Mouse (Mus musculus): Measurements from ENCODE around the gene Bag6. TPM values are rescaled to one million over a fixed set of nuclear protein-coding genes. Genes with fewer than 3 reads are reported as not detected.

Gene Bag6
- total RNA-seq (2014; rRNA removed) (330 and 339 TPM in 2 replicates), polyA plus RNA-seq (2015; fragmentation: Nextera tagmentation; extraction: Ambion mirVana) (62.3 and 68.9 TPM in 2 replicates)

- H3K4me1 ChIP-seq (ENCODE audit: insufficient read depth, low read length) = no peaks in the 10 kb centered on the region
- H3K27me3 ChIP-seq (ENCODE audit: insufficient read depth, low read length) = no peaks in the 10 kb centered on the region
- peak within 1 kb of the TSS; percentile 64 for H3K9ac ChIP-seq (replicated peaks; ENCODE audit: low read length, poor library complexity, severe bottlenecking)
- H3K27ac ChIP-seq (ENCODE audit: low read depth, low read length) = peak within 1 kb of the TSS; percentile 96
- H3K36me3 ChIP-seq (ENCODE audit: insufficient read depth, low read length) = peaks cover 21% of the 10 kb centered on the region
- DNase-seq (ENCODE audit: low spot score) = peak; percentile 96
- peak within 1 kb of the TSS; percentile 79 for H3K4me2 ChIP-seq (ENCODE audit: low read depth, low read length, poor library complexity, severe bottlenecking)
- peak within 1 kb of the TSS; percentile 63 for H3K4me3 ChIP-seq (ENCODE audit: low read depth, low read length)
- ATAC-seq (ENCODE audit: low FRiP score) = peak; percentile 94
- 1% methylated on average over 66 of the region's 66 CpGs for WGBS
- peak; percentile 17 for TF ChIP-seq CTCF (IDR thresholded peaks at IDR 0.05)
- H3K9me3 ChIP-seq (ENCODE audit: low read length) = no peaks in the 10 kb centered on the region
Observed at GRCm38 (mm10) chr17:35134801-35135590, at the start of gene Bag6. TSS of gene Bag6 (plus strand) at chr17:35135178.

- no peak for TF ChIP-seq CTCF (IDR thresholded peaks at IDR 0.05)
- DNase-seq (ENCODE audit: low spot score) (no peak), ATAC-seq (ENCODE audit: low FRiP score) (no peak)
- Histone ChIP-seq H3K4me1 (ENCODE audit: insufficient read depth, low read length) (0 out of 2 replicates have a peak, but pooled peaks cover 4% of the 10 kb centered on the region), H3K9ac (replicated peaks; ENCODE audit: low read length, poor library complexity, severe bottlenecking) (no peak within 1 kb of the TSS), H3K36me3 (ENCODE audit: insufficient read depth, low read length) (no peaks in the 10 kb centered on the region), H3K27ac (ENCODE audit: low read depth, low read length) (no peak within 1 kb of the TSS), H3K9me3 (ENCODE audit: low read length) (no peaks in the 10 kb centered on the region), H3K4me2 (ENCODE audit: low read depth, low read length, poor library complexity, severe bottlenecking) (no peak within 1 kb of the TSS), H3K4me3 (ENCODE audit: low read depth, low read length) (no peak within 1 kb of the TSS), H3K27me3 (ENCODE audit: insufficient read depth, low read length) (no peaks in the 10 kb centered on the region)
- 84% methylated on average over 7 of the region's 7 CpGs for WGBS
Observed at GRCm38 (mm10) chr17:35085208-35085865, 49.6 kb upstream of the Bag6 start, which contains the start of gene Ly6g6f. TSS of gene Ly6g6f (minus strand) at chr17:35085610.

GRCm38 (mm10) chr17:35088151-35088550, 46.8 kb upstream of the Bag6 start:
- H3K4me3 ChIP-seq (ENCODE audit: low read depth, low read length) = no peak overlapping the region
- H3K4me1 ChIP-seq (ENCODE audit: insufficient read depth, low read length) = 0 out of 2 replicates have a peak, but pooled peaks cover 4% of the 10 kb centered on the region
- H3K9me3 ChIP-seq (ENCODE audit: low read length) = no peaks in the 10 kb centered on the region
- H3K27me3 ChIP-seq (ENCODE audit: insufficient read depth, low read length) = no peaks in the 10 kb centered on the region
- no peak overlapping the region for H3K4me2 ChIP-seq (ENCODE audit: low read depth, low read length, poor library complexity, severe bottlenecking)
- H3K9ac ChIP-seq (replicated peaks; ENCODE audit: low read length, poor library complexity, severe bottlenecking) = no peak overlapping the region
- WGBS = 35% methylated on average over 2 of the region's 2 CpGs
- H3K36me3 ChIP-seq (ENCODE audit: insufficient read depth, low read length) = peaks cover 15% of the 10 kb centered on the region
- DNase-seq (ENCODE audit: low spot score) = no peak
- TF ChIP-seq CTCF (IDR thresholded peaks at IDR 0.05) = peak; percentile 62
- no peak for ATAC-seq (ENCODE audit: low FRiP score)
- no peak overlapping the region for H3K27ac ChIP-seq (ENCODE audit: low read depth, low read length)

- H3K27ac ChIP-seq (ENCODE audit: low read depth, low read length) = peak within 1 kb of the TSS; percentile 98
- H3K4me3 ChIP-seq (ENCODE audit: low read depth, low read length) = peak within 1 kb of the TSS; percentile 67
- WGBS = 4% methylated on average over 62 of the region's 67 CpGs
- peak; percentile 97 for ATAC-seq (ENCODE audit: low FRiP score)
- 0 out of 2 replicates have a peak, but pooled peaks cover 4% of the 10 kb centered on the region for H3K4me1 ChIP-seq (ENCODE audit: insufficient read depth, low read length)
- peak within 1 kb of the TSS; percentile 61 for H3K4me2 ChIP-seq (ENCODE audit: low read depth, low read length, poor library complexity, severe bottlenecking)
- H3K9me3 ChIP-seq (ENCODE audit: low read length) = no peaks in the 10 kb centered on the region
- TF ChIP-seq CTCF (IDR thresholded peaks at IDR 0.05) = peak; percentile 22; the same call in 1 of the 2 replicates
- DNase-seq (ENCODE audit: low spot score) = peak; percentile 96
- H3K27me3 ChIP-seq (ENCODE audit: insufficient read depth, low read length) = no peaks in the 10 kb centered on the region
- H3K9ac ChIP-seq (replicated peaks; ENCODE audit: low read length, poor library complexity, severe bottlenecking) = peak within 1 kb of the TSS; percentile 91
- H3K36me3 ChIP-seq (ENCODE audit: insufficient read depth, low read length) = peaks cover 16% of the 10 kb centered on the region
Observed at GRCm38 (mm10) chr17:35088825-35089644, 45.9 kb upstream of the Bag6 start, which contains the start of gene Abhd16a. TSS of gene Abhd16a (plus strand) at chr17:35089263.

GRCm38 (mm10) chr17:35090166-35090932, 44.6 kb upstream of the Bag6 start:
- H3K9ac ChIP-seq (replicated peaks; ENCODE audit: low read length, poor library complexity, severe bottlenecking) = peak overlapping the region; percentile 91
- H3K4me3 ChIP-seq (ENCODE audit: low read depth, low read length) = peak overlapping the region; percentile 67
- H3K27me3 ChIP-seq (ENCODE audit: insufficient read depth, low read length) = no peaks in the 10 kb centered on the region
- H3K9me3 ChIP-seq (ENCODE audit: low read length) = no peaks in the 10 kb centered on the region
- H3K4me2 ChIP-seq (ENCODE audit: low read depth, low read length, poor library complexity, severe bottlenecking) = peak overlapping the region; percentile 61
- H3K27ac ChIP-seq (ENCODE audit: low read depth, low read length) = 0 out of 2 replicates have a peak overlapping the region, but pooled peaks have one; percentile 26
- TF ChIP-seq CTCF (IDR thresholded peaks at IDR 0.05) = no peak
- H3K4me1 ChIP-seq (ENCODE audit: insufficient read depth, low read length) = 0 out of 2 replicates have a peak, but pooled peaks cover 4% of the 10 kb centered on the region
- DNase-seq (ENCODE audit: low spot score) (peak; percentile 67), ATAC-seq (ENCODE audit: low FRiP score) (no peak)
- WGBS = 61% methylated on average over 8 of the region's 8 CpGs
- peaks cover 26% of the 10 kb centered on the region for H3K36me3 ChIP-seq (ENCODE audit: insufficient read depth, low read length)

Data from midbrain, postnatal 0 days (tissue).